Mouse (Mus musculus): ENCODE results near the gene Ccdc158.

- TF ChIP-seq CTCF (IDR thresholded peaks at IDR 0.05; ENCODE audit: control insufficient read depth, insufficient read depth, insufficient replicate concordance, low read depth, low read length) (no peak), POLR2A (IDR thresholded peaks at IDR 0.05; ENCODE audit: control insufficient read depth, low read depth, low read length) (no peak)
Measured at GRCm38 (mm10) chr5:92675574-92675920, 476 bp upstream of the Ccdc158 start.
